Mouse (Mus musculus) neural tube, embryonic 14.5 days (tissue): ENCODE data around the gene Mamstr. TPM values are rescaled to one million over a fixed set of nuclear protein-coding genes. Genes with fewer than 3 reads are reported as not detected.
"Not testable (repeated sequence)": the region's sequence is repeated elsewhere in the genome, so short reads cannot be mapped to it uniquely, and the experiment has no call there.

ENCODE experiments used
- ATAC-seq: fragments of 200-750 bp; cut with Nextera tagmentation; 2 replicates; pipeline ENCODE4 v1.8.0; 2017; ENCODE audit warnings: low read depth, mild to moderate bottlenecking, moderate TSS enrichment, moderate library complexity
- H3K27ac ChIP-seq: fragments of 300-500 bp; sonication (generic); 2 replicates; pipeline ENCODE4 v1.5.1; 2014; ENCODE audit warnings: low read depth, mild to moderate bottlenecking, control low read depth, low read length, moderate library complexity, mixed read lengths
- H3K27me3 ChIP-seq: fragments of 300-500 bp; sonication (generic); 2 replicates; pipeline ENCODE4 v1.6.1; 2014; ENCODE audit warnings: low read length; ENCODE audit not compliant: control insufficient read depth, insufficient read depth
- H3K36me3 ChIP-seq: fragments of 300-500 bp; sonication (generic); 2 replicates; pipeline ENCODE4 v1.6.1; 2014; ENCODE audit warnings: low read length, mixed read lengths; ENCODE audit not compliant: control insufficient read depth, insufficient read depth
- H3K4me1 ChIP-seq: fragments of 300-500 bp; sonication (generic); 2 replicates; pipeline ENCODE4 v1.6.1; 2014; ENCODE audit warnings: low read length; ENCODE audit not compliant: control insufficient read depth, insufficient read depth
- H3K4me2 ChIP-seq: fragments of 300-500 bp; sonication (generic); 2 replicates; pipeline ENCODE4 v1.6.1; 2014; ENCODE audit warnings: mild to moderate bottlenecking, low read depth, low read length, control low read depth
- H3K4me3 ChIP-seq: fragments of 300-500 bp; sonication (generic); 2 replicates; pipeline ENCODE4 v1.5.1; 2014; ENCODE audit warnings: low read depth, low read length, control low read depth, mixed read lengths
- H3K9ac ChIP-seq: fragments of 300-500 bp; sonication (generic); replicated peaks from 2 replicates; pipeline ENCODE4 v1.6.1; 2014; ENCODE audit warnings: low read depth, mild to moderate bottlenecking, control low read depth, low read length, mixed read lengths
- H3K9me3 ChIP-seq: fragments of 300-500 bp; sonication (generic); 2 replicates; pipeline ENCODE4 v1.6.1; 2016; ENCODE audit warnings: low read length; ENCODE audit not compliant: control insufficient read depth
- WGBS: fragments of 180-500 bp; shearing (Covaris S2); extraction: QIAGEN DNeasy Blood & Tissue Kit; methylation state at CpG from one replicate; pipeline ENCODE4 v1.1.7; 2014; 5-methylcytosine and 5-hydroxymethylcytosine counted together
- polyA plus RNA-seq: library from polyadenylated mRNA; unstranded; fragments of >200 nt; fragmentation: Nextera tagmentation; extraction: Ambion mirVana; gene quantifications from 2 replicates; pipeline ENCODE4 v1.2.1, GENCODE M21; 2014

Gene Mamstr
- polyA plus RNA-seq, 1 experiment from 2014 or later: 2.6 TPM

- H3K4me1 ChIP-seq: no peaks in the 10 kb centered on the region
- H3K36me3 ChIP-seq: no peaks in the 10 kb centered on the region
- H3K4me3 ChIP-seq: no peak overlapping the region
- no peak overlapping the region for H3K4me2 ChIP-seq
- WGBS: 84% methylated on average over 11 of the region's 11 CpGs
- no peak for ATAC-seq
- H3K9me3 ChIP-seq: no peaks in the 10 kb centered on the region
- no peaks in the 10 kb centered on the region for H3K27me3 ChIP-seq
- no peak overlapping the region for H3K9ac ChIP-seq
- H3K27ac ChIP-seq: no peak overlapping the region
Measured at GRCm38 (mm10) chr7:45660746-45661478, 21.1 kb downstream of the Mamstr start.

- H3K27ac ChIP-seq, H3K4me1 ChIP-seq, H3K4me3 ChIP-seq, H3K27me3 ChIP-seq, H3K36me3 ChIP-seq, H3K9ac ChIP-seq, H3K9me3 ChIP-seq, ATAC-seq, H3K4me2 ChIP-seq: not testable (repeated sequence)
- 87% methylated on average over 6 of the region's 6 CpGs for WGBS
Measured at GRCm38 (mm10) chr7:45661702-45662101, 21.9 kb downstream of the Mamstr start.

- H3K9ac ChIP-seq: no peak overlapping the region
- H3K4me1 ChIP-seq: no peaks in the 10 kb centered on the region
- no peak overlapping the region for H3K4me3 ChIP-seq
- H3K4me2 ChIP-seq: no peak overlapping the region
- no peaks in the 10 kb centered on the region for H3K36me3 ChIP-seq
- no peaks in the 10 kb centered on the region for H3K27me3 ChIP-seq
- no peaks in the 10 kb centered on the region for H3K9me3 ChIP-seq
- ATAC-seq: no peak
- H3K27ac ChIP-seq: no peak overlapping the region
- 63% methylated on average over 13 of the region's 13 CpGs for WGBS
Measured at GRCm38 (mm10) chr7:45665303-45666138, 25.7 kb downstream of the Mamstr start.

- H3K36me3 ChIP-seq: no peaks in the 10 kb centered on the region
- no peak within 1 kb of the TSS for H3K4me2 ChIP-seq
- ATAC-seq: no peak
- no peaks in the 10 kb centered on the region for H3K4me1 ChIP-seq
- no peak within 1 kb of the TSS for H3K9ac ChIP-seq
- WGBS: 86% methylated on average over 7 of the region's 7 CpGs
- H3K9me3 ChIP-seq: no peaks in the 10 kb centered on the region
- H3K27ac ChIP-seq: no peak within 1 kb of the TSS
- H3K4me3 ChIP-seq: no peak within 1 kb of the TSS
- H3K27me3 ChIP-seq: no peaks in the 10 kb centered on the region
Measured at GRCm38 (mm10) chr7:45666161-45666560, 26.4 kb downstream of the Mamstr start, which contains the start of gene Fut2. TSS of gene Fut2 (minus strand) at chr7:45666394.

- Histone ChIP-seq H3K27ac (no peak overlapping the region), H3K9ac (no peak overlapping the region), H3K4me3 (no peak overlapping the region), H3K27me3 (no peaks in the 10 kb centered on the region), H3K9me3 (no peaks in the 10 kb centered on the region), H3K36me3 (no peaks in the 10 kb centered on the region), H3K4me1 (no peaks in the 10 kb centered on the region), H3K4me2 (no peak overlapping the region)
- ATAC-seq: no peak
- 82% methylated on average over 14 of the region's 14 CpGs for WGBS
Measured at GRCm38 (mm10) chr7:45667761-45668160, 28.0 kb downstream of the Mamstr start.

GRCm38 (mm10) chr7:45668921-45669320, 29.1 kb downstream of the Mamstr start:
- no peak overlapping the region for H3K4me3 ChIP-seq
- no peak for ATAC-seq
- H3K4me2 ChIP-seq: no peak overlapping the region
- H3K36me3 ChIP-seq: no peaks in the 10 kb centered on the region
- H3K4me1 ChIP-seq: no peaks in the 10 kb centered on the region
- no peaks in the 10 kb centered on the region for H3K9me3 ChIP-seq
- 96% methylated on average over 9 of the region's 9 CpGs for WGBS
- no peaks in the 10 kb centered on the region for H3K27me3 ChIP-seq
- no peak overlapping the region for H3K27ac ChIP-seq
- no peak overlapping the region for H3K9ac ChIP-seq

- H3K27ac ChIP-seq: no peak overlapping the region
- H3K9me3 ChIP-seq: no peaks in the 10 kb centered on the region
- 82% methylated on average over 7 of the region's 7 CpGs for WGBS
- H3K9ac ChIP-seq: no peak overlapping the region
- no peaks in the 10 kb centered on the region for H3K36me3 ChIP-seq
- H3K4me2 ChIP-seq: no peak overlapping the region
- no peaks in the 10 kb centered on the region; the same call in 1 of the 2 replicates for H3K4me1 ChIP-seq
- H3K27me3 ChIP-seq: no peaks in the 10 kb centered on the region
- H3K4me3 ChIP-seq: no peak overlapping the region
- no peak for ATAC-seq
Measured at GRCm38 (mm10) chr7:45677627-45678295, 38.0 kb downstream of the Mamstr start.

- Histone ChIP-seq H3K36me3 (no peaks in the 10 kb centered on the region), H3K4me3 (no peak overlapping the region), H3K4me2 (no peak overlapping the region), H3K4me1 (no peaks in the 10 kb centered on the region; the same call in 1 of the 2 replicates), H3K27ac (no peak overlapping the region), H3K9me3 (no peaks in the 10 kb centered on the region), H3K9ac (no peak overlapping the region), H3K27me3 (no peaks in the 10 kb centered on the region)
- WGBS: 92% methylated on average over 14 of the region's 14 CpGs
- no peak for ATAC-seq
Measured at GRCm38 (mm10) chr7:45678513-45678912, 38.7 kb downstream of the Mamstr start.
